Mouse (Mus musculus) forebrain, embryonic 10.5 days (tissue): ENCODE data around the gene Zbtb20. TPM values are rescaled to one million over a fixed set of nuclear protein-coding genes. Genes with fewer than 3 reads are reported as not detected.
A peak's percentile ranks its signal among the peaks of the same experiment; 100 is the strongest.

Experiments used
- DNase-seq: peaks from one replicate; pipeline ENCODE4 v3.0.0-alpha.2; 2017; ENCODE audit warnings: low spot score; ENCODE audit errors: extremely low spot score
- H3K27ac ChIP-seq: fragments of 300-500 bp; sonication (generic); 2 replicates; pipeline ENCODE4 v1.5.1; 2016; ENCODE audit warnings: mild to moderate bottlenecking
- H3K27me3 ChIP-seq: fragments of 300-500 bp; sonication (generic); 2 replicates; pipeline ENCODE4 v1.6.1; 2016; ENCODE audit warnings: mild to moderate bottlenecking; ENCODE audit not compliant: poor library complexity, severe bottlenecking
- H3K36me3 ChIP-seq: fragments of 300-500 bp; sonication (generic); replicated peaks from 2 replicates; pipeline ENCODE4 v1.6.1; 2016; ENCODE audit warnings: mild to moderate bottlenecking, moderate library complexity
- H3K4me1 ChIP-seq: fragments of 300-500 bp; sonication (generic); 2 replicates; pipeline ENCODE4 v1.6.1; 2016
- H3K4me3 ChIP-seq: fragments of 300-500 bp; sonication (generic); 2 replicates; pipeline ENCODE4 v1.5.1; 2016; ENCODE audit warnings: mild to moderate bottlenecking, moderate library complexity
- H3K9me3 ChIP-seq: fragments of 300-500 bp; sonication (generic); 2 replicates; pipeline ENCODE4 v1.6.1; 2016; ENCODE audit warnings: mild to moderate bottlenecking, moderate library complexity
- WGBS: fragments of 180-500 bp; shearing (Covaris S2); methylation state at CpG from one replicate; pipeline ENCODE4 v1.1.7; 2016; 5-methylcytosine and 5-hydroxymethylcytosine counted together
- polyA plus RNA-seq: library from polyadenylated mRNA; unstranded; fragments of >200 nt; fragmentation: Nextera tagmentation; extraction: Ambion mirVana; gene quantifications from 2 replicates; pipeline ENCODE4 v1.2.1, GENCODE M21; 2016

The Zbtb20 gene
- polyA plus RNA-seq, 1 experiment from 2014 or later, result 17.3 TPM

DNA sequence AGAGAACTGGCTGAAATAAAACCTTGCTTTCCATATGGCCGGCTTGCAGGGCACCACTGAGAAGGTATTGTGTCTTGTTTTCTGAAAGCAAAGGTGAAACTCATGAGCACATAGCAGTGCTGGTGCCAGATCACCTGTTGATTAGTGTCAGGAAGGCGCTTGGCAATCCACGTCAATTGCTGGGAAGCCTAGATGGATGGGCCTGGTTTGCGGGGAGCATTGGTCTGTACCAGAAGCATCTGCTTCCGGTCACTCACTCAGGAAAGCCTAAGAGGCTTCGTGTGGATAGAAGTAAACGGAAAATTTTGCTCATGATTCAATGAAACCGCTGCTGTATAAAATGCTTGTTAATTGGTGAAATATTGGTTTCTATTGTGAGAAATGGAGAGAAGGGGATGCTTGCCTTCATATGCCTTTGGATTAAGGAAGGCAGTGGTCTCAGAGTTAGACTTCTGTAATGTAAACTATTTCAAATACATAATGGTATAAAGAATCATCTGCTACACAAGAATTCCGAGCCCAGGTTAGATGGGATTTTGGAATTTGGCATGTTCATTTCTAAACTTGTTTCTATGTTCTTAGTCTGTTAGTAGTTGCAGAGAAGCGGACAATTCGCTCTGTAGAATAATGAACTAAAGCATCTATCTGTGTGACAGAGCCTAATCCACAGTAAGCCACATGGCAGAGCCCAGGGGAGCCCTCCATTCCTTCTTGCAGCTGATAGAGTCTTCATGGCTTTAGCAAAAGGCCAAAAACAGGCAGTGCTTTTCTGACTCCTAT is 521.4 kb downstream of the Zbtb20 start:
- no peak overlapping the region for H3K27ac ChIP-seq
- H3K4me3 ChIP-seq, result no peak overlapping the region
- no peaks in the 10 kb centered on the region for H3K27me3 ChIP-seq
- H3K9me3 ChIP-seq, result no peaks in the 10 kb centered on the region
- no peaks in the 10 kb centered on the region for H3K36me3 ChIP-seq
- DNase-seq, result no peak
- WGBS, result 90% methylated on average over 11 of the region's 11 CpGs
- H3K4me1 ChIP-seq, result no peaks in the 10 kb centered on the region

DNA sequence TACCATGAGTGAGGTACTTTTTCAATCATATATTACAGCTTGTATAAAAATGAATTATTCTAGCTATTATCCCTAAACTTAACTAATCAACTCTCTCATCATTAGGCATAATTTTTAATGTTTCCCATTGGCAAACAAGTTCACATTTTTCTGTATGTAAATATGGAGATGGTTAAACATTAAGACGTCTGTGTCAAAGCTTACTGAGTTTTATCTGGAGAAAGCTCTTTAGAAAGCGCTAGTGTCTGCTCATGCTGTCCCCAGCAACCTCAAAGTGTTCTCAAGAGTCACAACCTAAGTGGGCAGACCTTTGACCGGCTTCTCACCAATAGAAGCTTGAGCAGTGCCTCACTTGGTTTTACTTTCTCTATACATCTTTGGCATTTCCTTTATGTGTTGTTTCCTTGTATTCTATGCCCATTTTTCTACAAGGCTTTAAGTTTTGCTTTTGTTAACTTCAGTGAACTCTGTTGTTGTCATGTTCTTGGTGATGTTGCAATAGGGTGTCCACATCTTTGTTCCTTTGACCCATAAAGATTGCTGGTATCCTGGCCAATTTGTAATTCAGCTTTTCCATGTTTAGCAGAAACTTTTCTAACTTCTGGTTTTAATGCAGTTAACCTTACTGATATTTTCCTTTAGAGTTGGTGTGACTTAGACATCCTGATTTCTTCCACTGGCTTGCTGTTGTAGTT is 522.1 kb downstream of the Zbtb20 start:
- no peak for DNase-seq
- H3K27me3 ChIP-seq, result no peaks in the 10 kb centered on the region
- no peaks in the 10 kb centered on the region for H3K4me1 ChIP-seq
- H3K4me3 ChIP-seq, result no peak overlapping the region
- no peaks in the 10 kb centered on the region for H3K36me3 ChIP-seq
- H3K27ac ChIP-seq, result no peak overlapping the region
- 91% methylated on average over 3 of the region's 3 CpGs for WGBS
- H3K9me3 ChIP-seq, result no peaks in the 10 kb centered on the region

DNA sequence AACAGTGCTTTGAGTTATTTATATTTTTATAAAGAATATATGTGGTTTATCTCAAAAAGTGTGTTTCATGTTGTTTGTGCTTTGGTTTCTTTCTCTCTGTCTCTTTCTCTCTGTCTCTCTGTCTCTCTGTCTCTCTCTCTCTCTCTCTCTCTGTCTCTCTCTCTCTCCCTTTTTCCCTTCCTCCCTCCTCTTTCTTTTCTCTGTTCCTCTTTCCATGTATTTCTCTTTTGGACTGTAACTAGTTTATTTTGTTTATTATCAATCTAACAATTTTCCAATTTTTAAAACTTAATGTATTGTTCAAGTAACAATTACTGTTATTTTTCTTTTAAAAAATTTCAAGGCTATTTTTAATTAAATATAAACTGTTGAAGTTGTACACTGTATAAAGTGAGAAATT is 523.7 kb downstream of the Zbtb20 start:
- no peaks in the 10 kb centered on the region for H3K36me3 ChIP-seq
- H3K4me1 ChIP-seq, result no peaks in the 10 kb centered on the region
- H3K27ac ChIP-seq, result no peak overlapping the region
- H3K9me3 ChIP-seq, result no peaks in the 10 kb centered on the region
- DNase-seq, result no peak
- no peaks in the 10 kb centered on the region for H3K27me3 ChIP-seq
- no peak overlapping the region for H3K4me3 ChIP-seq

DNA sequence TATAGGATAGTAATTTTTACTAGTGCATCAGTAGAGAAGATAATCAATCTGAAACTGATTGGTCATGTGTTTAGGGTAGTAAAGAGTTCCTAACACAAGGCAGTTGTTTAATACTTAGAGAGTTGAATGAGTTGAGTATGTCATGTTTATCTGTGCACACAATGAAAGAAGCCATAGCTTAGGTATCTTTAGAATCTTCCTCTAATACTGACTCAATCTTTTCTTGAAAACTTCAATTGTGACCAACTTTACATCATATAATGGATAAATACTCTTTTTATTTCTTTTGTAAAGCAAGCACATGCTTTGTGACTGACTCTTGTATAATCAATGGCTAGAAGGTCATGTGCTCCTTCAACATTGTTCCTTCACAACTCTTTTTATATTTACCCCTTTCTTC is 524.4 kb downstream of the Zbtb20 start:
- H3K27ac ChIP-seq, result no peak overlapping the region
- no peak overlapping the region for H3K4me3 ChIP-seq
- no peak for DNase-seq
- H3K27me3 ChIP-seq, result no peaks in the 10 kb centered on the region
- no peaks in the 10 kb centered on the region for H3K9me3 ChIP-seq
- no peaks in the 10 kb centered on the region for H3K36me3 ChIP-seq
- no peaks in the 10 kb centered on the region for H3K4me1 ChIP-seq

DNA sequence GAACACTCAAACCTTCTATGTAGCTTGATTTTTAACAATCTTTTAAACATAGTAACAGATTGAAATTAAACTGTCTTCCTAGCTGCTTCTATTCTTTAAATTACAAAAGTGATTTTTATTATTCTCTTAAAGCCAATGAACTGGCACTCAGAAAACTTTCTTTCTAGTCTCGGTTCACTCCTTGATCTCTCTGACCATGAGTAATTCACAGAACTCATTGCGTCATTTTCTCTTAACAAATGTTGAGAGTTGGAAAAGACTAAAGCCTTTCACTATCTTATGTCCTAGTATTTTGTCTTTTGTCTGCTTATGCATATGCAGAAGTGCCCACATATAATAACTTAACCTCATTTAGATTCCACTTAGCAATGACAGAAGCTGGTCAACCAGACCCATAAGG is 525.3 kb downstream of the Zbtb20 start:
- no peaks in the 10 kb centered on the region for H3K36me3 ChIP-seq
- H3K27me3 ChIP-seq, result no peaks in the 10 kb centered on the region
- no peak overlapping the region for H3K27ac ChIP-seq
- no peak for DNase-seq
- no peaks in the 10 kb centered on the region for H3K4me1 ChIP-seq
- H3K4me3 ChIP-seq, result no peak overlapping the region
- H3K9me3 ChIP-seq, result no peaks in the 10 kb centered on the region
- WGBS, result 87% methylated on average over 2 of the region's 2 CpGs

DNA sequence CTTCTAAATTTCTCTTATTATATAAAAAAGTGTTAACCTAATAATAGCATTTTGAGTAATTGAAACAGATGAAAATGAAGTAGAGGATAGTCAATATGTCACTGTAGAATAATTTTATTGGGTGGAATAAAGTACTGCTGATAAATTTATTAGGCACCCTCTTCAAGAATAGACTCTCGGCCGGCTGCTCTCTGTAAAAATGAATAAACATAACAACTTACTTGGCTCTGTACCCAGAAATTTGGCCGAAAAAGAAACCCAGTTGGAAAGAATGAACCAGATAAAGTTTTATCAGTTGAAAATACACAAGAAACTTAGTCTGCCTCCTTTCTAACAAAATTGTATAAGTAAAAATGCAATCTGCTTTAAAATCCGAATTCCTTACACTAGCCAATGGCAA is 527.2 kb downstream of the Zbtb20 start:
- H3K36me3 ChIP-seq, result no peaks in the 10 kb centered on the region
- no peak for DNase-seq
- 93% methylated on average over 4 of the region's 4 CpGs for WGBS
- H3K4me3 ChIP-seq, result no peak overlapping the region
- no peak overlapping the region for H3K27ac ChIP-seq
- H3K9me3 ChIP-seq, result no peaks in the 10 kb centered on the region
- H3K27me3 ChIP-seq, result no peaks in the 10 kb centered on the region
- H3K4me1 ChIP-seq, result peaks cover 6% of the 10 kb centered on the region

DNA sequence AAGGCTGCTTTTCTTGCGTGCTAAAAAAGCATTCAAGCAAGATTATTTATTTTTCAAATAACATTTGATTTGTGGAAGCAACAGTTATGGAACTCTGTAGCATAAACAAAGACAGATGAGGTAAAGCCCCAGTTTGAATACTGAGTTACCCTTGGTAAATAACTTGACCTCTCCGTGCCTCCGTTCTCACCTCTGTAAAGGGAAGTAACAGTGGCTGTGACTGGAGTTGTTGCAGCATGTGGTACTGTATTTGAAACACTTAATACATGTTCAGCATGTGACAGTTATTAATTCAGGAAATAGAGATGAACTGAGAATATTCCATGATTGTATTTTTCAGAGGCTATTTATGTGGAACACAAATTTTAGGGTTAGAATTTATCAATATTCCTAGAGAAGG is 529.4 kb downstream of the Zbtb20 start:
- H3K9me3 ChIP-seq, result no peaks in the 10 kb centered on the region
- no peak overlapping the region for H3K27ac ChIP-seq
- DNase-seq, result no peak
- peaks cover 20% of the 10 kb centered on the region for H3K4me1 ChIP-seq
- H3K27me3 ChIP-seq, result no peaks in the 10 kb centered on the region
- H3K36me3 ChIP-seq, result no peaks in the 10 kb centered on the region
- WGBS, result 92% methylated on average over 3 of the region's 3 CpGs
- no peak overlapping the region for H3K4me3 ChIP-seq

DNA sequence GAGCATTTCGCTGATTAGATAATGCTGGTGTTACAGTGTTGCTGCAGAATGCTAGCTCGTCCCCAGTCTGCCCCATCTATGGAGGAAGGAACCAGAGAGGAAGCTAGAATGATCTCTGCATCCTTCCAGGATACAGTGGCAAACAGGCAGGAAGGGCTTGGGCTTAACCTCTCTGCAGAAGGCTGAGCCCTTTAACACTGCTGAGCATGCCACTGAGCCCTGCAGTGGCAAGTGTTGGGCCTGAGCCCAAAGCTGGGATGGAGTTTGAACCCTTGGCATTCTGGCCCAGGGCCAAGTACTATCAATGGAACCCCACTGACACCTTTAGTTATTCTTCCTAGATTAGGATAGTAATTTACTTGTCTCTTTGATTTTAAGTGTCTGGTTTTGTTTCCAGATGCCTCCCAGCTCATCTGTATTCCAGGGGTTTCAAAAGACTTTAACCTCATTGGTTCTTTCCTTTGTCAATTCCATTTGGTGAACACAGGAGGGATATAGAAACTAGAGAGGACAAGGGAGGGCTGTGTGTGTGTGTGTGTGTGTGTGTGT is 532.0 kb downstream of the Zbtb20 start:
- 66% methylated on average over 2 of the region's 2 CpGs for WGBS
- peaks cover 20% of the 10 kb centered on the region for H3K4me1 ChIP-seq
- H3K9me3 ChIP-seq, result no peaks in the 10 kb centered on the region
- no peaks in the 10 kb centered on the region for H3K27me3 ChIP-seq
- H3K36me3 ChIP-seq, result no peaks in the 10 kb centered on the region
- no peak overlapping the region for H3K4me3 ChIP-seq
- DNase-seq, result no peak
- H3K27ac ChIP-seq, result peak overlapping the region; percentile 58; the same call in 1 of the 2 replicates

DNA sequence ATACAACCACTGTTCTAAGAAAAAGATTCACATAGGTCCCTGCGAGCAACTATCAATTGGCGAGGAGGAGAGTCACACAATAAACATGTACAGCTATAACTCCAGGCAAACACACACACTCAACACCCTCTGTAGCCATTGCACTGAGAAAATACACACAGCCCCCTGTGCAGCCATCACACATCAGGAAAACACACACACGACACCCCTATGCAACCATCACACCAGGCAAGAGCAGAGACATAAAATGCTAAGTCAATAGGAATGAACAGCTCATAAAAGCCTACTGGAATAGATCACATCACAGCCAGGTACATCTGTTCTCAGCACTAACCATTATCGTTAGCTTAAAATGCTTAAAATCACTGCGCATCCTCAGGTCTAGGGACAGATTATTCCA is 532.9 kb downstream of the Zbtb20 start:
- H3K9me3 ChIP-seq, result no peaks in the 10 kb centered on the region
- H3K4me3 ChIP-seq, result no peak overlapping the region
- 91% methylated on average over 5 of the region's 5 CpGs for WGBS
- H3K36me3 ChIP-seq, result no peaks in the 10 kb centered on the region
- H3K27ac ChIP-seq, result no peak overlapping the region
- H3K4me1 ChIP-seq, result peaks cover 20% of the 10 kb centered on the region
- H3K27me3 ChIP-seq, result no peaks in the 10 kb centered on the region
- no peak for DNase-seq

DNA sequence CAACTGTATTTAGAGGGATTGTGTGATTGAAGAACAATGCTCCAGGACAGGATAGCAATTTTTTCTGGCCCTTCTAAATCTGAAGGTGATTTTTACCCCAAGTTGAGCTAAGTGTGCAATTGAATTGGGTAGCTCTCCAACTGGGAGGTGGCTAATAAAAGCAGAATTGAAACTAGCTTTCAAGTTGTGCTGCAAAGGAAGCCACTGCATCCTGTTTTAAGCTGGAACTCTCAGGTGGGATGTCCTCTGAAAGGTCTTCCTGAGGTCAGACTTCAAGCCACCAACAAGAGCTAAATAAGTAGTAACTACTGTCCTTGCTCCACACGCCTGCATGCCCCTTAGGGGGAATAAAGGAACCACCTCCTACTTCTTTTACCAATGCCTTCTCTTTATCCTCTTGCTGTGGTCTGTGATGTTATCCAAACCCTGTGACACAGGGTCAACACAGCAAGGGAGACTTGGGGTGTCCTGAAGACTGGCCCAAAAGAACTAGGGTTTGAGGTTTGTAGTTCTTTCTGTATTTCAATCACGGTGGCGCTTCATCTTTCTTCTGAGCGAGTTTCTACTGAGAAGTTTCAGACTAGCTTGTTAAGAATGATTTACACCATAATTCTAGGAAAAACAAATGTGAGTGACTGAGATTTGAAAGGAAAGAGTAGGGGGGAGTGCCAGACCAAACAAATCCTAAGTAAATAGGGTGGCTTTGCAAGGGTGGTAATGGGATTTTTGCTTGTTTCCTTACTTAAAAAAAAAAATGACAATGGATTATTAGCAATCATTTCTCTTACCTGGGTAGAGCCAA is 533.6 kb downstream of the Zbtb20 start:
- DNase-seq, result no peak
- Histone ChIP-seq H3K4me3 (no peak overlapping the region), H3K36me3 (no peaks in the 10 kb centered on the region), H3K27me3 (no peaks in the 10 kb centered on the region), H3K27ac (no peak overlapping the region), H3K4me1 (peaks cover 20% of the 10 kb centered on the region), H3K9me3 (no peaks in the 10 kb centered on the region)
- 77% methylated on average over 4 of the region's 4 CpGs for WGBS

DNA sequence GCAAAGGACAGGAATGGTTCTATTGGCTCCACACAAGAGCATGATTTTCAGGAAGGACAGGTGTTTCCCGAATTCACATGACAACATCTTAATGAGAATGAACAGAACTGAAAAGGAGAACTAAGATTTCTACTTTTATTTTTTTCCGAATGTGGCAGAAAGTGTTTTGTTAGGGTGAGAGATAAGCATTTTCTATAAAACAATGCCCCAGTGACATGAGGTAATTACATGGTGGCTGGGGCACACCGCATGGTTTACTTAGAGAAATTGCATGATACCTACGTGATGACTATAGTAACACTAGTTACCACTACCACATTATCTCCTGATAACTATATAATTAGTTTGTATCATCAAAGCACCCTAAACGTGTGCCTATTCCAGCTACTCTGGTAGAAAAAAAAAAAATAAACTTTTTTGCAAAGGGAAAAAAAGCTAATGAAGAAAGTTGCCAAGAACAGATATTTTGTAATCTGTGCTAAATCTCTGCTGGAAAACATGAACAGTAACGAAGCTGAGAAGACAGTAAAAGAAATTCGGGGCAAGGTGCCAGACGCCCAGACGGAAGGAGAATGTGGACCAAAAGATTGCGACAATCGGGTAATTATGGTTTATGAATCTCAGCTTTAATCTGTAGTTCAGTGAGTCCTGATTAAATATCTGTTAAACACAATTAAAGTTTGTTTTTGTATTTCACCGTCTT is 534.4 kb downstream of the Zbtb20 start:
- Histone ChIP-seq H3K4me3 (no peak overlapping the region), H3K27ac (no peak overlapping the region), H3K27me3 (no peaks in the 10 kb centered on the region), H3K9me3 (no peaks in the 10 kb centered on the region), H3K4me1 (peaks cover 20% of the 10 kb centered on the region), H3K36me3 (no peaks in the 10 kb centered on the region)
- DNase-seq, result no peak
- WGBS, result 90% methylated on average over 12 of the region's 12 CpGs

DNA sequence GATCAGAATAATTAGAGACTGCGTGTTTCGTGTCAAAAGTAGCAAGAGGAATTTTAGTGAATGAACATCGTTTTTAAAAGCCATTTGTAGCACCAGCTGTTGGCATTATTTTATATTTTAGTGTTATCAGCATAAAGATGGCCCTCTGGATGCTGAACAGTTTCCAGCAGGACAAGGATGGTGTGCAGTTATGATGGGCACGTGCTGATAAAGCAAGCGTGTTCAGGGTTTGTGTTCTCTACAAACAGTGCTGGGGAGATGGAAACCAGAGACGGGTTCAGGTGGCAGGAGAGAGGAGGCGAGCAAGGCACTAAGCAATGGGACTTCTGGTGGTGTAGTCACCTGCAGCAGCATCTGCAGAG is 534.9 kb downstream of the Zbtb20 start:
- 91% methylated on average over 7 of the region's 7 CpGs for WGBS
- Histone ChIP-seq H3K9me3 (no peaks in the 10 kb centered on the region), H3K27me3 (no peaks in the 10 kb centered on the region), H3K4me1 (peaks cover 20% of the 10 kb centered on the region), H3K36me3 (no peaks in the 10 kb centered on the region), H3K4me3 (no peak overlapping the region), H3K27ac (no peak overlapping the region)
- DNase-seq, result no peak
